ENCODE assay signal across 8 mouse cellular contexts in genomic region chr2:153633259-153633658, GRCm38 (mm10). TPM values are rescaled to one million over a fixed set of nuclear protein-coding genes. Genes with fewer than 3 reads are reported as not detected.
A peak's percentile ranks its signal among the peaks of the same experiment; 100 is the strongest.
DNase-seq lines count a peak whose midpoint lies in the region; ATAC-seq and TF ChIP-seq lines count a peak whose summit lies in the region.

No protein-coding gene starts in this region.

- H3K4me2 ChIP-seq in heart, embryonic 13.5 days, result peak overlapping the region; percentile 75
- H3K4me2 ChIP-seq in forebrain, postnatal 0 days (ENCODE audit: low read depth), result peak overlapping the region; percentile 58; the same call in 1 of the 2 replicates
- peak overlapping the region; percentile 88 for H3K4me2 ChIP-seq in liver, embryonic 15.5 days

- peaks cover 22% of the 10 kb centered on the region for H3K4me1 ChIP-seq in heart, embryonic 13.5 days
- peaks cover 23% of the 10 kb centered on the region for H3K4me1 ChIP-seq in E14TG2a.4 (replicated peaks; ENCODE audit: low read depth, low read length)
- H3K4me1 ChIP-seq in forebrain, postnatal 0 days (ENCODE audit: insufficient read depth), result 0 out of 2 replicates have a peak, but pooled peaks cover 7% of the 10 kb centered on the region
- H3K4me1 ChIP-seq in liver, embryonic 15.5 days (replicated peaks), result peaks cover 22% of the 10 kb centered on the region

- DNase-seq in heart, postnatal 25 days (ENCODE audit: low spot score), result no peak
- no peak for DNase-seq in forebrain, postnatal 0 days
- no peak for DNase-seq in layer of hippocampus, postnatal 10 days (ENCODE audit: low spot score in 2 of 2)
- DNase-seq in adipocyte (ENCODE audit: low spot score), result no peak

- H3K36me3 ChIP-seq in heart, embryonic 13.5 days, result peaks cover 9% of the 10 kb centered on the region
- H3K36me3 ChIP-seq in E14TG2a.4 (ENCODE audit: insufficient read depth, low read length), result peaks cover 8% of the 10 kb centered on the region; the same call in 1 of the 2 replicates
- peaks cover 2% of the 10 kb centered on the region for H3K36me3 ChIP-seq in forebrain, postnatal 0 days (ENCODE audit: insufficient read depth)
- peaks cover 9% of the 10 kb centered on the region for H3K36me3 ChIP-seq in liver, embryonic 15.5 days (replicated peaks)

- intact Hi-C loops in heart, postnatal 25 days (cut with DNase I), result loop anchor here (1.0 kb wide), 1 partner anchor 16 kb away; the partner anchor contains the start of gene Dnmt3b

- peak overlapping the region; percentile 87 for H3K9ac ChIP-seq in heart, embryonic 13.5 days
- no peak overlapping the region for H3K9ac ChIP-seq in forebrain, postnatal 0 days
- H3K9ac ChIP-seq in liver, embryonic 15.5 days, result 0 out of 2 replicates have a peak overlapping the region, but pooled peaks have one; percentile 87

- no peak for ATAC-seq in heart, embryonic 13.5 days (ENCODE audit: extremely low read depth, insufficient number of reproducible peaks, low FRiP score, low TSS enrichment)
- no peak for ATAC-seq in forebrain, postnatal 0 days
- no peak for ATAC-seq in liver, embryonic 15.5 days (ENCODE audit: insufficient read depth)
- ATAC-seq in inflammation-experienced regulatory T-cells, adult 6 months, result no peak

- no peak overlapping the region for H3K27ac ChIP-seq in heart, embryonic 13.5 days (replicated peaks)
- H3K27ac ChIP-seq in forebrain, postnatal 0 days (ENCODE audit: low read depth, low read length), result no peak overlapping the region
- no peak overlapping the region for H3K27ac ChIP-seq in liver, embryonic 15.5 days (replicated peaks)

- TF ChIP-seq CTCF in E14TG2a.4 (conservative IDR thresholded peaks at IDR 0.05; ENCODE audit: low read length), result no peak
- no peak for TF ChIP-seq CTCF in forebrain, postnatal 0 days (IDR thresholded peaks at IDR 0.05; ENCODE audit: low read depth)

- WGBS in heart, embryonic 13.5 days, result 41% methylated on average over 5 of the region's 5 CpGs
- 93% methylated on average over 5 of the region's 5 CpGs for WGBS in forebrain, postnatal 0 days
- WGBS in liver, embryonic 15.5 days (ENCODE audit: insufficient replicate concordance), result 70% methylated on average over 5 of the region's 5 CpGs

- H3K27me3 ChIP-seq in heart, embryonic 13.5 days (replicated peaks), result no peaks in the 10 kb centered on the region
- H3K27me3 ChIP-seq in E14TG2a.4 (ENCODE audit: insufficient read depth, low read length), result peaks cover 39% of the 10 kb centered on the region
- H3K27me3 ChIP-seq in forebrain, postnatal 0 days (ENCODE audit: insufficient read depth, low read length), result no peaks in the 10 kb centered on the region
- no peaks in the 10 kb centered on the region for H3K27me3 ChIP-seq in liver, embryonic 15.5 days

- H3K9me3 ChIP-seq in heart, embryonic 13.5 days, result no peaks in the 10 kb centered on the region
- H3K9me3 ChIP-seq in E14TG2a.4 (ENCODE audit: low read length), result no peaks in the 10 kb centered on the region; the same call in 1 of the 2 replicates
- no peaks in the 10 kb centered on the region for H3K9me3 ChIP-seq in forebrain, postnatal 0 days (ENCODE audit: low read length)
- no peaks in the 10 kb centered on the region for H3K9me3 ChIP-seq in liver, embryonic 15.5 days (replicated peaks)

- peak overlapping the region; percentile 71 for H3K4me3 ChIP-seq in heart, embryonic 13.5 days
- peak overlapping the region; percentile 81 for H3K4me3 ChIP-seq in E14TG2a.4 (replicated peaks; ENCODE audit: low read length)
- H3K4me3 ChIP-seq in forebrain, postnatal 0 days (ENCODE audit: low read depth, low read length), result no peak overlapping the region
- 0 out of 2 replicates have a peak overlapping the region, but pooled peaks have one; percentile 90 for H3K4me3 ChIP-seq in liver, embryonic 15.5 days (replicated peaks)

RNA-seq across cellular contexts. Expression of gene Commd7, which starts 0.7 kb away (rescaled TPM):
- polyA plus RNA-seq in heart, embryonic 13.5 days (2015; fragmentation: Nextera tagmentation; extraction: Ambion mirVana), result 55.1 and 63.2 TPM in 2 replicates
- 10 to 100 TPM; 13.9 to 14.6 TPM for total RNA-seq in heart, postnatal 25 days (2021)
- total RNA-seq in forebrain, postnatal 0 days (2014; rRNA removed), result 39.2 and 46.4 TPM in 2 replicates
- 105 and 116 TPM in 2 replicates for polyA plus RNA-seq in forebrain, postnatal 0 days (2015; fragmentation: Nextera tagmentation; extraction: Ambion mirVana)
- polyA plus RNA-seq in liver, embryonic 15.5 days (2015; fragmentation: Nextera tagmentation; extraction: Ambion mirVana), result 28.1 and 28.2 TPM in 2 replicates
- total RNA-seq in layer of hippocampus, postnatal 10 days (2021), result 10 to 100 TPM; 31.2 to 34.2 TPM
- polyA plus RNA-seq in inflammation-experienced regulatory T-cells, adult 6 months (2017; shearing (Covaris generic)), result 100 to 1,000 TPM; 102 to 138 (median 121) TPM

RNA-seq across cellular contexts. Expression of gene Dnmt3b, which starts 16.0 kb away (rescaled TPM):
- 5.0 and 5.3 TPM in 2 replicates for polyA plus RNA-seq in heart, embryonic 13.5 days (2015; fragmentation: Nextera tagmentation; extraction: Ambion mirVana)
- 1 to 10 TPM; 1.3 to 1.4 TPM for total RNA-seq in heart, postnatal 25 days (2021)
- total RNA-seq in forebrain, postnatal 0 days (2014; rRNA removed), result 1.9 and 3.9 TPM in 2 replicates
- polyA plus RNA-seq in forebrain, postnatal 0 days (2015; fragmentation: Nextera tagmentation; extraction: Ambion mirVana), result 1.3 and 1.9 TPM in 2 replicates
- polyA plus RNA-seq in liver, embryonic 15.5 days (2015; fragmentation: Nextera tagmentation; extraction: Ambion mirVana), result 4.3 and 4.4 TPM in 2 replicates
- total RNA-seq in layer of hippocampus, postnatal 10 days (2021), result 1 to 10 TPM; 2.3 to 3.0 TPM
- 1 to 10 TPM; 1.5 to 4.8 (median 3.7) TPM for polyA plus RNA-seq in inflammation-experienced regulatory T-cells, adult 6 months (2017; shearing (Covaris generic))
